Mouse (Mus musculus) heart, adult 11 months (tissue): ENCODE measurements around the gene Areg.

Experiments
- DNase-seq: peaks from one replicate; pipeline ENCODE4 v3.0.0; 2022

Areg gene

DNA sequence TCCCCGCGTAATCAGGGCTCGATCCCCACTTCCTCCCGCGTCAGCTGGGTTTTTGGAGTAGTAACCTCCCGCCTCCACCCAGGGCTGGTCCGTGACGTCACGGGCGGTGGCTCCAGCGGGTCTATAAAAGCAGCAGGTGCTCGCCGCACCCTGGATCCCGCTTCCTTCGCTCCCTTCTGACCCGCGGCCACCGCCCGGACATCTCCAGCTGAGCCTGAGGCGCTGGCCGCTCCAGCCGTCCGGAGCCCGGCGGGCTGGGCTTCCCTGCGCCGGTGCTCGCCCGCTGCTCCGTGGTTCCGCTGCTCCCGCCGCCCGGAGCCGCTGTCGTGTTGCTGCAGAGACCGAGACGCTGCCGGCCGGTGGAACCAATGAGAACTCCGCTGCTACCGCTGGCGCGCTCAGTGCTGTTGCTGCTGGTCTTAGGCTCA is at the start of gene Areg:
TSS of gene Areg (plus strand) at position 154 of the 428 bp plus-strand sequence.
- peak; percentile 94 for DNase-seq

- DNase-seq: no peak
These were observed 49.1 kb upstream of the Areg start for GRCm38 (mm10) chr5:91090301-91090700.

DNA sequence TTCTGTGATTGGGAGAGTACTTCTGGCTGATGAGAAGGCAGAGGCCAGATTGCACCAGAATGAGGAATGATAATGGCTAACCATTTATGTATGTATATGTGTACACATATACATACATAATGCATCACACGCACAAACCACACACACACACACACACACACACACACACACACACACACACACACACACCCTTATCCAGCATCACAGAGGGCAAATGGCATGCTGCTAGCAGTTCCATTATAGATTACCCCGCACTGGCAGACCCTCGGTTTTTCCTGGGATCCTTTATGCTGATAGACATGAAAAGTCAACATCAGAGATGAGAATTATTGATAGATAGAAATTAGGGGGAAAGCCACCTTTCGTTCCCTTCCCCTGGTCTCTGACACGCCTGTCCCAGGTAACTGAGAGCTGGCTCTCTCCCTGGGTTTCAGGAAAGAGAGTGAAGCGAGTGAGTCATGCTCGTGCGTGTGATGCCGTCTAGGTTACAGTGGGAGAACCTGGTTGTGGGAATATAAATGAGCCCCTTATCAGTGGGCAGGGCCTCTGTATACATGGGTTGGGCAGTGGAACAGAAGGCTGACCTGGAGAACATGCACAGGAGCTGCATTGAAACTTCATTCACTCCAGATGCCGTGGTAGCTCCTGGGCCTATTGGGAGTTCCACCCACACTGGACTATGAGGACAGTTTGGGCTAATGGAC is 41.3 kb upstream of the Areg start:
- DNase-seq: no peak

DNA sequence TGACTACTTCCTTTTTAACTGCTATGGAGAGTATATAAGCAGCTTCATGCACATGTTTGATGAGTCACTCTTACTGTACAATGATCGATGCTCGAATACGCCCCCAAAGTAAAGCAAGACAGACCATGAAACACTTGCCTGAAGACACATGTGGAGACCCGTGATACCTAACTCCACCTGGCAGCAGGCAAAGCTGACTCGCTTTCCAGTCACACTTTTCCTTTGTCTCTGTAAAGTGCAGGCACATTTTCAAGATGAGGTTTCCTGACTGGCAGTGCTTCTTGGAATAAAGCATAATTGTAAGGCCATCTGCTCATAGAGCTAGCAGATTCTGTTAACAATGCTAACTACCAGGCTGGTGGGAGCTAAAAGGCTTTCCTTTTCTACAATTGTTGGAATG is 37.7 kb upstream of the Areg start:
- no peak for DNase-seq

DNA sequence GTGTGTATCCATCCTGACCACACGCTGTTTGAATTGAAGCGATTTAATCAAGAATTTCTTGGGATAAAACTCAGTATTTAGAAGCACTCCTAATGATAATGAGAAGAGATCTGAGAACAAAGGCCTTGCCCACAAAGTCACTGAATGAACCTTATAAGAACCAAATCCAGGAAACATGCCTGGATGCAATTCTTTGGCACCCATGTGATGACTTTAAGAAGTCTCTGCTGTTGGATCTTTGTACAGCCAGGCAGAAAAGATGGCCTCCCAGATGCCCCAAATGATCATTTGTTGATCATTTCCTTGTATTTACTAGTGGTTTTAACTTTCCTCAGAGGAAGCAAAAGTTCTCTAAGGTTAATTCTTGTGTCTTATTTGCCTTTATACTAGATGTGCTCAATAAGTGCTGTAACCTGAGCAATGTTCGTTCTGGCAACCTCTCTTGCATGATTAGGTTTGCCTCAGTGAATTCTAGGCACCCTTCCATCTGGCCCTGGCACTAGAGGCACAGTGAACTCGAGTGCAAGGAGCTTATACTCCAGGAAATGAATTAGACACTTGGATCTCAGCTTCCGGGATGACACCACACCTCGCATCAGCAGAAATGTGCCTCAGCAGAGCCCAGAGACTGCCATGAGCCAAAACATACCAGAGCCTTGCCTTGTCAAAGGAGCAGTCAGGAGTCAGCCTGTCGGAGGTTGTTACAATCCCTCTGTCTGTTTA is 35.3 kb upstream of the Areg start:
- DNase-seq: no peak

DNA sequence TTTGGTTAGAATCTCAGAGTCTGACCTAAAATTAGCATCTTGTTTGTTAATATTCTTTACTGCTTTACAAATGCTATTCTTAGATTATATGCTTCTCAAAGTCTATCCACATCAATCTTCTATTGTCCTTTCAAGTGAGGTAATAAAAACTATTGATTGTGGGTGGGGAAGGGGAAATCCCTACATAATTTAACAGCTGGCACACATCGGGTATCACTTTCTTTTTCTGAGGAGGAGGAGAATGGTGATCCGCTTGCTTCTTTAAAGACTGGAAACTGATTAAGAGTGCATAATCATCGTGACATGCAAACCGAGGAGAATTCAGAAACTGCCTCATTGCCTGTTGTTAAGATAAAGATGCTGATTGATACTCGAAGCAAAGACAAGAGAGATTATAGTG is 33.2 kb upstream of the Areg start:
- no peak for DNase-seq

- DNase-seq: no peak
These were observed 29.3 kb upstream of the Areg start for GRCm38 (mm10) chr5:91110023-91110670.

DNA sequence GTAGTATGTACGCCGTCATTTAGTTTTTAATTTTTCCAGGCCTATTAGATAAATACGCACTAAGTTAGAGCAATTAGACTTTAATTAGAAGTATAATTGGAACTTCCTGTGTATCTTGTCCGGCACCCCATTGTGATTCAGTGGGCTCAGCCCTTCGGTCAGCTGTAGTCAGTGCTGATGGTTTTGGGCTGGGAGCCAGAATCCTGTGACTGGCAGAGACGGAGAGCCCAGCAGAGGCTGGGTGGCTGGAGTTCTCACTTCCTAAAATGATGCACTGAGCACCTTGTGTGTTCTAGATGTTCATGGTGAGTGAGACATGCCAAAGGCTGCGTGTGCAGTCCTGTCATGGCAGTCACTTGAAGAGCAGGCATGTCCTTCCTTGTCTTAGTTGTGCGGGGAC is 28.4 kb upstream of the Areg start:
- DNase-seq: no peak

DNA sequence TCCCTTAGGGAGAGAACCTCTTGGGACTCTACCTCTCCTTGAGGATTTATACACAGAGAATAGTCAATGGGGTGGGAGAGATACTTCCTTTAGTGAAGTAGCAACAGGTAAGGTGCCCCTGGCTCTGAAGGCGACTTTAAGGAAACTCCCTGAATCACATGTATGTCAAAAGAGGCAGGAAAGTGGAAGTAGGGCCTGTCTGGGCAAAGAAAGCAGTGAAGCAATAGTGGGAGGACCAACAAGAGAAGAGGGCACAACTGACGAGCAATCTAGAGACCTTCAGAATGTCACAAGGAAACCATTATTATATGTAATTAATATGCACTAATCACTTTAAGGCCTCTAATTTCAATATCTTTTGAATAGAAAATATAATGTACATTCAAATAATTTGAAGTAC is 25.4 kb upstream of the Areg start:
- no peak for DNase-seq

DNA sequence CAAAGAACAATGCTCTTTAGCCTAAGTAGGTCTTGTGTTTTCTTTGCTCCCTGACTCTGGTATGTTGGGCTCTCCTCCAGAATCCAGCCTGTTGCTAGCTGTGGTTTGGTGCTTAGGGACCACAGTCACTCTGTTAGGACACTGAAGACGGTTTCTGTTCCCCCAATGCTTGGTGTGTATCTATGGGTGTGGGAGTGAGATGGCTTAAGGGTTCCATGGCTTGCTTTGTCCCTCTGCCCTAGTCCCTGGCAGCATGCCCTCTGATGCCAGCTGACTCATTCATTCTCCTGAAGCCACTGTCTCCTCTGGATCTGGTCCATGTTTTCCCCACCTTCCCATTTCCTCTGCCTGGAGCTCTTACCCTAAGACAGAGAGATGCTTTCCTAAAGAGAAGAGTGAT is 24.8 kb upstream of the Areg start:
- DNase-seq: no peak

DNA sequence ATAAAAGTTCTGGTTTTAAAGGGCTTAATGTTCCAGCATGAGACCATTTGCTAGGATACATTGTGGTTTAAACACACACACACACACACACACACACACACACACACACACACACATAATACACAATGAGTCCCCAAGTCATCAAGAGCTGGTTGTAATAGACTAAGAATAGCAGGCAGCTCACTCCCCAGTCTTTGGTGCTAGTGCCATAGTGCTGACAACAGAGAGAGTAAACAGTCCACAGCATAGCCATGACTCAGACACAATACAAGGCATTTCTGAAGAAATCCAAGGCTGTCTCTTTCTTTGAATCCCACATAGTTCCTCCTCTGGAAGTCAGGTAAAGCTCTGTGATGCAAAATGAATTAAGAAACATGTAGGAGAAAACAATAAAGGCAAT is 20.8 kb upstream of the Areg start:
- DNase-seq: no peak

DNA sequence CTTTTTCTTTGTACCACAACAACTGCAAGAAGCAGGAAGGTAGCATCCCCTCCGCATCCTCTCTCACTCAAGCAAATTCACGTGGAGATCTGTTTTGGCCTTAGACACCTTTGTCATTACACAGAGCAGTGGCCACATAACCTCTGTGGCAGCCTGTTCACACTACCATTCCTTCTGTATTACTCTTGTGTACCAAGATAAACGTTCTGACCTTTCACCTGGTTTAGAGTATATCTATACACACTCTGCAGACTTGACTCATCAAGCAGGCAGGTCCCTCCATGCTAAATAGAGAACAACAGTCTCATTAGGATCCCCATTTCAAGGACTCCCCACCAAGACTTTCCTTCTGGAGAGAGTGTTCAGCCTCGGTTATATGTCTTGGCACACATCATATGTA is 16.0 kb upstream of the Areg start:
- DNase-seq: no peak

DNA sequence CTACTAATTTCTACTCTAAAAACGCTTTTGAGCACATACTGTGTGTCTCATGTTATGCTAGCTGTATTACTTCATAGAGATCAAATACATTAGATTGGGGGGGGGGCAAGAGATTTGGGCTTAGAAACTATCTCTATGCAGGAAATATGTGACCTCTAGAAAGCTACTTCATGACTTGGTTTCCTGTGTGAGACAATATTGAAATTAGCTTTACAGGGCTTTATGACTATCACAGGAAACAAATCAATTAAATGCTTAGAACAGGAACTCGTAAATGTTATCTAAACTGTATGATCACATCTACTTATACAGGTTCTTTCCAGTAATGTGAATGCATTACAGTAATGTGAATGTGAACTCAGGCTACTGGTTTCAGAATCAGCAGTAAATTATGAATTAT is 15.3 kb upstream of the Areg start:
- DNase-seq: no peak

DNA sequence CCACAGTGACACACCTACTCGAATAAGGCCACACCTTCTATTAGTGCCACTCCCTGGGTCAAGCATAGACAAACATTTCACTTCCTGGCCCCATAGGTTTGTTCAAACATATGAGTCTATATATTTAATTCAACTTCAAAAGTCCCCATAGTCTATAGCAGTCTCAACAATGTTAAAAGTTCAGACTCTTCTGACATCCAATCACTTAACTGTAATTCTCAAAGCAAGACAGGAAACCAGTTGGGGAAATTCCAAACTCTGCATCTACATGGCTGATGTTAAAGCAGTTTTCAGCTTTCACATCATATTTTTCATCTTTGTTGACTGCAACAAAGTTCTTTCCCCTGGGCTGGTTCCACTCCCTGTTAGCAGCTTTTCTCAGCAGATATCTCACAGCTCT is 12.8 kb upstream of the Areg start:
- no peak for DNase-seq

DNA sequence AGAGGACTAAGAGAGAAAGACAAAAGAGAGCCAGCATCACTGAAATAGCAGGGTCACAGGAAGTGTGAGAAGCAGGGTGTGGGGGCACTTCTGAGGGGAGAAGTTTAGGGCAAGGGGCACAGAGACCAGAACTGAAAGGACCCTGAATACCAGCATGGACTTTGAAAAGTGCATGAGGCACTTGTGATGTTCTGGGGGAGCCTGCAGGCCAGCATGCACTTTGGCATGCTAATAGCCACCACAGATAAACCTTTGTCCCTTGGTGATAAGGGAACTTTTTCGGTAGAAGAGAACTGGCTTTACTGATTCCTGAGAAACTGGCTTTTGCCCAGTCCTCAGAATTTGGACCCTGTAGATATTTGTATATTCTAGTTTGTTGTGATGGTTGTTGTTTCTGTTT is 4.4 kb upstream of the Areg start:
- DNase-seq: no peak

GRCm38 (mm10) chr5:91138970-91139369 is 429 bp upstream of the Areg start:
- no peak for DNase-seq

DNA sequence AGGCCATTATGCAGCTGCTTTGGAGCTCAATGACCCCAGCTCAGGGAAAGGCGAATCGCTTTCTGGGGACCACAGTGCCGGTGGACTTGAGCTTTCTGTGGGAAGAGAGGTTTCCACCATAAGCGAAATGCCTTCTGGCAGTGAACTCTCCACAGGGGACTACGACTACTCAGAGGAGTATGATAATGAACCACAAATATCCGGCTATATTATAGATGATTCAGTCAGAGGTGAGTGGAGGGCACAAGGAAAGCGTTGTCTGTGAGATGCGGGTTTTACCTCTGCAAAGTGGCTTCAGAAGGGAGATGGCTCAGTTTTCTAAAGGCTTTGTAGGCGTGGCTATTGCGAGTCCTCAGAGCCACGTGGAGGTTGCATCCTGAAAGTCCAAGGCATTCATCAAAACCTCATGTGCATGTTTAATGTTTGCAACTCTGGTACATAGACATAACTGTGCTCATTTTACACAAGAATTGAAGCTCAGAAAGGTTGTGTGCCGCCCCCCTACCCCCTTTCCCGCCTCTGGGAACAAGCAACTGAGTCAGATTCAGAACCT is 1.6 kb downstream of the Areg start:
- DNase-seq: no peak

DNA sequence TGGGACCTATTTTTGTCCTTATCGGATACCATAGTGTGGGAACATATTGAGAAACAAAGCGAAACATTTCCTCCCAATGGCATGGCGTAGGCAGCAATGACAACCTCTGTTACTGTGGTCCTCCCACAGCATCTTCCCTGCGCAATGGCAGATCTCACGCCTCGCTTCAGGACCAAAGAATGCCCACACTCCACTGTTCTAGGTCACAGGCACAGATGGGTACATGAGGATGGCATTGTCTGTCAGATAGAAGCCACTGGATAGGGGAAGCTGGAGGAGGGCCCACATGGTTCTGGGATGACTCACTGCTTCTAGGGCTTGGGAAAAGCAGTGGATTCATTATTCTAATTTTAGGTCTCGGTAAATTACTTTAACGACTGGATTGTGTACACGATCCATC is 5.6 kb downstream of the Areg start:
- no peak for DNase-seq

GRCm38 (mm10) chr5:91147001-91147400 is 7.6 kb downstream of the Areg start:
- DNase-seq: no peak

DNA sequence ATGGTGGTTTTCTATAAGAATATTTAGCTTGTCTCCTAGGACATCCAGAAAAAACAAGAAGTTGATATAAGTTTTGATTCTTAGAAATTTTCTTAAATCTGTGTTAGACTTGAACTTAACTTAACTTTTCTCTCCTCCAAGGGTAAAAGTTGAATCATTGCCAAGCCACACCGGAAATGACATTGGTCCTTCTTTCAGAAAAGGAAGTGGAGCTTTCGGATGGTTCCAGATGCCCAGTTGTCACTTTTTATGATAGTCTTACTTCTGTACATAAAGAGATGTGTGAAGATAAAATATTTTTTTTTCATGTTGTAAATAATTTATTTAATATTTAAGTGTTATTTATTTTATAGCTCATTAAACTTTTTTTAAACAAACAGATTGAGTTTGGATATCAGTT is 8.7 kb downstream of the Areg start:
- DNase-seq: peak; percentile 57

DNA sequence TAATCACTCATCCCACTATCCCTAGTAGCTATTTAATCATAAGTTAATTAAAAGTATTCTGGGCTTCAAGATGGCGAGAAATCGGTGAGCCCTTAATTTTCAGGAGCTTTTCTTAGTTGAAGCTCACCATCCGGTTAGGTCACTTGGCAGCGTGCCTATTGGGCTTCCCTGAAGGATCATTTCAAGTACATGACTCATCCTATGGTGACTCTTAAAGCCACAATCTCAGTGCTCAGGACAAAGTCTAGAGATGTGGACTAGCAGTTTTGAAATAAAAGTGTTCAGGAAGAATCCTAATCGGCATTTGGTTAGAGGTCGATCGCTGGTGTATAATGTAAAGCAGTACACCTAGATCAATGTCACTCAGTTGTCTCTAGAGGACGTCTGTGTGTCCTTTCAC is 17.3 kb downstream of the Areg start:
- DNase-seq: no peak

DNA sequence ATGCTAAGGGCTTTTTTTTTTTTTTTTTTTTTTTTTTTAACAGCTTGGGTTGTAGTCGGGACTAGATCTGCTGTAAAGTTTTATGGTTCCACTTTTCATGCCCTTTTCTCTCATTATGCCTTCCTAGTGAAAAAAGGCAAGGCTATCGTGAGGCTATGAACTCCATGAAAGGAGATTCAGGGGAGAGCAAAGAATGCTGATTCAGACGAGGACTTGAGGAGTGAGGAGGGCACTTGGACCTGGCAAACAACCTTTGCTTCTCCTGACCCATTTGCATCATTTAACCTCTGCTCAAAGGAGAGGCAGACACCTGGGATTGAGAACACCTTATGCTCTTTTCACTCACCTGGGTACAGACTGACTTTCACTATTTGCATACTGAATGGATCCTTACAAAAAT is 17.8 kb downstream of the Areg start:
- DNase-seq: no peak

DNA sequence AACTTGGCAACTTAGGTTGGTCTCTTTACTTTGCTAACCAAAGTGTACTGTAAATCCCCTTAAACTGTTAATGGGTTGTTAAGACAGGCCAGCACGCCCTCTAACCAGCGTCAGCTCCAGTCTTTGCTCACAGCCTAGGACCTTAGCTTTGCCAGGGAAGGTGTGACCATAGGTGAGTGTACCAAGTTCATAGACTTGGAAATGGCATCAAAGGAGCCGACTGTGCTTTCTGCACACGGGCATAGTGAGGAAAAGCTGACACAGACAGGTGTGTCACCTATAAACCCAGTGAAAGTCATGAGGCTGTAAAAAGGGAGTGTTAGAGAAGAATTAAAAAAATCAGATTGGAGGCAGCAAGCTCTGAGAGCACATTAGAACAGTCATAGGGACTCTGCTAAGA is 23.4 kb downstream of the Areg start:
- no peak for DNase-seq

- peak; percentile 72 for DNase-seq
These were observed 27.2 kb downstream of the Areg start for GRCm38 (mm10) chr5:91166601-91167000.
